Mouse (Mus musculus): ENCODE measurements around the gene Zfp518b. TPM values are rescaled to one million over a fixed set of nuclear protein-coding genes. Genes with fewer than 3 reads are reported as not detected.

Zfp518b gene
- total RNA-seq, 2 experiments from 2014 or later = 12.6 to 13.5 TPM

DNA sequence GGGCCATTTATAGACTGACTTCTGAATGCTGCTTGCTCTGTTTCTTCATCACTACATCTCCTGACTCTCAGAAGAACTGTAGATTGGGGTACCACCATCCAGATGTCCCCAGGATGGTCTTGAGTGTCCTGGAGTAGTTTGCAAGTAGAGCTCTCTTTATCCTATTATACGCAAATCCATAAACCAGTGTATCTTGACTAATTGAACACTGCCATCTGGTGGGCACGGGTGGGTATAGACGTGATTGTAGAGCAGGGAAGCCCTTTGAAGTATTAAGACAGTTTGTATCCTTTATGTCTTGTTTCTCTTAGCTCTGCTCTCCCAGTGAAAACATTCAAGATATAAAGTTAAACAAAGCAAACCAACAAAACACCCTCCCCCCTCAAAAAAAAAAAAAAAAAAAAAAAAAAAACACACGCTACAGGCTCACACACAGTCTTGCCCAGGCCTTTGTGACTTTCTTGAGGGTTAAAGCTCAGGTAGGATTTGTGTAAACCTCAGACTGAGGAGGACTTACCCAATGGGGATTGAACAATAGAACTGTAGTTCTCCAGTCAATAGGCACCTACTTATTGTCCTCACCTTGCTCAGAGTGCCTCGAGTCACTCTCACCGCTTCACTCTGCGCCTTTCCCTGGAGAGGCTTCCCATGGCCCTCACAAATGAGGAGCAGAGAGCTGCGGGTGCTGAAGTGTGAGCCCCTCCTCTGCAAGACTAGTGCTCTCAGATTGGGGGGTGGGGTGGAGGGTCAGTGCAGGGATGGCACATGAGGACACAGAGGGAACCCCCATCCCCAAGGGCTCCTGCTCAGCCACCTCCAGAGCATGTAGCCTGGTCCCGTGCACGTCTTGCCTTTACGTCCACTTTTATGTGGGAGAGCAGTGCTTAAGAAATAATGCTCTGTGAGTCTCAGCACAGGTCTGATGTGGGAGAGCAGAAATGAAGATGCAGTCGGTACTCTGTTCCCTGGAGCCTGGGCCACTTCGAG is 51.9 kb downstream of the Zfp518b start:
- DNase-seq = peak; percentile 83

DNA sequence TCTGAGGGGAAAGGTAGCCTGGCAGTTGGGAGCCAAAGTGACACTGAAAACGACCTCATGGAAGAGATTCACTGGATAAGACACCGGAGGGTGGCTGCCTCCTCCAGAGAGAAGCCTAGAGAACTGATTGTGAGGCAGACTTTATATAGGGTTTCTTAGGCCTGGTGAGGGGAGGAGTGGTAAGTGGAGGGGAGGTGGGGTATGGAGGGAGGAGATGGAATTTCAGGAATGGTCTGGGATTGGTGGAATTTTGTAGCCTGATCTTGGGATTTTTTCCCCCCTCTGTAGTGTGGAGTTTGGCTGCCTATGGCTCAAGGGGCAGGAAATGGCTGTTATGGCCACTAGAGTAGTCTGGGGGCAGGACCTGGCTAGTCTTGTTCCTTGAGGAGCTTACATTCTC is 56.6 kb downstream of the Zfp518b start:
- no peak for DNase-seq

DNA sequence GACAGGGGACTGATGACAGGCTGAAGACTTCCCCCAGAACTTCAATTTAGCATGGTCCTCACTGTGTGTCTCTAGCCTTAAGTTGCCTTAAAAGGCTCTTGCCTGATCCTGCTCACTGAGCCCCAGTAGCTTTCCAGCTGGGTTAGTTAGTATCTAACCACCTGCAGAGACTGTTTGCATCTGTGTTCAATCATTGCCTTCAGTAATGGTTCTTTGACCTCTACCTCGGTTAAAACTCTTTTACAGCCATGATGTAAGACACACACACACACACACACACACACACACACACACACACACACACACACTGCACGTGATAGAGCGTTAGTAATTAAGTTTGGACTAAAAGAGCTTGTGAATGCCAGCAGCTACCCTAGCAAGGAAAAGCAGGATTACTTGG is 57.7 kb downstream of the Zfp518b start:
- DNase-seq = no peak

DNA sequence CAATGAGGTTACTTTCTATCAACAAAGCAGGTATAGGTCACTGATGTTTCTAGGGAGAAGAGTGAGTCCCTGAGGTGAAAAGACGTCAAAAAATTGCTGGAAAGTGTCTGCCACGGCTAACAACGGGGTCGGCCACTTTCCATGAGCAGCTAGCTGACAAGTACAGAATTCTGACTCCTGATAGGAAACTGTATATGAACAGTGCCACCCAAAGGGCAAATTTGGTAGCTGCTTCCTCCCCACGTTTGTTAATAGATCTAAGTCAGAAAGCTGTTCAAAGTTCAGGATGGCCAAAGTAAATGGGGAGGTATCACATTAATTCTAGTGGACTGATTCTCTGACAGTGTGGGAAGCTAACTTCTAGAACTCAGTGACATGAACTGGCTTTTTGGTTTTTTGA is 63.8 kb downstream of the Zfp518b start:
- peak; percentile 66 for DNase-seq

DNA sequence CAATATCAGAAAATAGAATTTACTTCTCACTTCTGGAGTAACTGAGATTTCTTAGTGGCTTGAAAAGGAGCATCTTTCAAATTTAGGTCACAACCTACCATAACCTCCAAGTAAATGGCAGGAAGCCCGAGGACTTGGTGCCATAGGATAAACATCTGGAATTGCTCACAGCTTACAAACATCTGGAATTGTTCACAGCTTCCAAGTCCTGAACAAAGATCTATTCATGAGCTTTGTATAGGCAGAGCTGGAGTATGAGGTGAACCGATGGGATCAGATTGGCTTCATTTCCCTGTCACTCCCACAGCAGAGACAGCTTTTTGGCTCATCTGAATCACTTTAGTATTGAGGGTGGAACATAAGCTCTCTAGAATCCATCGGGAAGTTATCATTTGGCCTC is 65.7 kb downstream of the Zfp518b start:
- DNase-seq = peak; percentile 12

Other genes with a start within 250 kb of the Zfp518b start
- 1 to 10 TPM; 1.8 to 2.0 TPM for gene Slc2a9, start 181.7 kb downstream of the Zfp518b start, total RNA-seq (2021)
- gene Wdr1, start 121.6 kb downstream of the Zfp518b start, total RNA-seq (2021) = 100 to 1,000 TPM; 238 to 243 TPM
- not detected for gene Clnk, start 192.0 kb upstream of the Zfp518b start, total RNA-seq (2021)

Measured in heart, postnatal 4 days (tissue).